Mouse (Mus musculus) CH12F3 (cell line): ENCODE data around the gene Sorcs3.

Experiments
- in situ Hi-C: fragments of 300-500 bp; cut with MboI; formaldehyde crosslinking; loops from 2 replicates; pipeline ENCODE4 v1.14.3; 2020; ENCODE audit warnings: low sequenced_read_pairs

Gene Sorcs3

DNA sequence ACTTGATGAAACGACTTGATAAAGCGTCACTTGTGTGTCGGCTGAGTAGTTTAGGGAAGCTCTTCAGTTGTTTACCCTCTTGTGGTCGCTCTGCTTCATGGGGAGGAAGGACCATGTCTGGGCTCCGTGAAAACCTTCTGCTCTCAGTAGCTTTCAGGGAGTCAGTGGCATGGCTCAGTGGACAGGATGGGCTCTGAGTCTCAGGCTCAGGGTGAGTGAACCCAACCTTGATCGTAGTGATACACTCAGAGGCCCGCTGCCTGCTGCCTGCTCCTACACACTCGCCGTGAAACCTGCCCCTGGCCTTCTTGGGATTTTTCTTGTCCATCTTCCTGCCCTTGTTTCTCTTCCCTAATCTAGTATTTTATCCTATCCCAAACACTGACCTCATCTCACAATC, 166.0 kb downstream of the Sorcs3 start:
- in situ Hi-C loops: no loop called here

GRCm38 (mm10) chr19:48378006-48378540, 172.2 kb downstream of the Sorcs3 start:
- in situ Hi-C loops: no loop called here

DNA sequence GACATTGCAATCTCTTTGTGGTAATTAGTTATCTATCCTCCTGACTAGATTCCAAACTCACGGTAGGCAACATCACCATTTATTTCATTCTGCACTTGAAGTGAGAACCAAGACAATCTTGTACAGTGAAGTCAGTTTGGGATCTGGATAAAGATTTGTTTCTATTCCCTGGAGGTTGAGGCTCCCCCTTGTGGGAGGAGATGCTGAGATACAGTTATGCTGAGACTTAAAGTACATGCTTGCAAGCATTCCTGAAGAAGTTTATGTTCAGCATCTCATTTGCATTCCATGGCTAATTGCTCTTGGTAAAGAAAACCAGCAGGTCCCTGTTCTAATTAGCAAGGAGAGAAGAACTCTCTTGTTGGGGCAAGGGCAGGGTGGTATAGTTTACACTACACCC, 185.7 kb downstream of the Sorcs3 start:
- in situ Hi-C loops: no loop called here

GRCm38 (mm10) chr19:48404774-48405495, 199.1 kb downstream of the Sorcs3 start:
- in situ Hi-C loops: no loop called here

DNA sequence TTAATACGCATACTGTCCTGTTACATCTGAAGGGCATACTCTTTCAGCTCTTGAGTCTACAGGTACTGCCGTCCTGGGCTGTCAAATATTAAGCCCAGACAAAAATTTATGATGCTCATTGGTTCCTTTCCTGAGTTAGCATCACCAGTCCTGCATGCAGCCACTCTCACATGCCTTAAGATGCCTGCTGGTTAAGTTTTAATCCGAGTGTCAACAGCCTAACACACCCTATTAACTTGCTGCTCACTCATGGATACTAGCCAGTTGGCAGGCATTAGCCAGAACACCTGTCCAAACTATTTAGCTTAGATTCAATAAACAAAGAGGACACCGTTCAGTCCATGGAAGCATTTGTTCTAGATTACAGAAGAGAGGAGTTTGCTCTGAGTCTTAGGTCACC, 202.4 kb downstream of the Sorcs3 start:
- in situ Hi-C loops: no loop called here

- in situ Hi-C loops: no loop called here
Observed at GRCm38 (mm10) chr19:48411332-48411731, 205.5 kb downstream of the Sorcs3 start.

DNA sequence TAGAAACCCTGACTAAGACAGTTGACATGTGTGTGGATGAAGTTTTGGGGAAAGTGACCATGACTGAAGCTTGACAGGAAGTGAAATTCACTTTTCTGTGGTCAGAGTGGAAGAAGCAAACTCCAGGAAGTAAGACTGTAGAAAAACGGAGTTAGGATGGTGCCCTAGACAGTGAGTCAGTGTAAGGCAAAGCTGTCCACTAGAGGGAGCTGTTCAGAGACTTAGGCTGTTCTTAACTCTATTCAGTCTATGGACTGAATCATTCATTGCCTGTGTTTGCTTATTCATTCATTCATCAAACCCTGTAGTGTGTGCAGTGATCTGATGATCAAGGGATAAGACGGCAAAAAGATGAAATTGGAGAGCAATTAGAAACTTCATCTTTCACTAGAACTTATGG, 208.0 kb downstream of the Sorcs3 start:
- in situ Hi-C loops: no loop called here

GRCm38 (mm10) chr19:48418356-48418755, 212.5 kb downstream of the Sorcs3 start:
- in situ Hi-C loops: no loop called here

DNA sequence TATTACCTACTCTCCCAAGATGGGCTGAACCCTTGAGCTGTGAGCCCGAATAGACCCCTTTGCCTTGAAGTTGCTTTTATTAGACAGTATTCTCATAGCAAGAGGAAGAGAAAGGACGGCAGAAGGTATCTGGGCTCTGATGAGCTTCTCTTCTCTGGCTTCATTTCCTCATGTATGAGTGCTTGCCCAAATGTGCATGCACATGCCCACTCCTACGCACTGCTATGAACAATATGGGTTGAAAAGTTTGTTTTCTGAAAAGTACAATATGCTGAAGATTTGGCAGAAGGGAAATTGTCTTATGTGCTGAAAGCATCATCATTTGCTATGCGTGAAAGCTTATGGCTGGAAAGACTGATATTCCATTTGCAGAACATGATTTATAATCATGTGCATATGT, 223.4 kb downstream of the Sorcs3 start:
- in situ Hi-C loops: no loop called here

- in situ Hi-C loops: no loop called here
Observed at GRCm38 (mm10) chr19:48429755-48430154, 223.9 kb downstream of the Sorcs3 start.

DNA sequence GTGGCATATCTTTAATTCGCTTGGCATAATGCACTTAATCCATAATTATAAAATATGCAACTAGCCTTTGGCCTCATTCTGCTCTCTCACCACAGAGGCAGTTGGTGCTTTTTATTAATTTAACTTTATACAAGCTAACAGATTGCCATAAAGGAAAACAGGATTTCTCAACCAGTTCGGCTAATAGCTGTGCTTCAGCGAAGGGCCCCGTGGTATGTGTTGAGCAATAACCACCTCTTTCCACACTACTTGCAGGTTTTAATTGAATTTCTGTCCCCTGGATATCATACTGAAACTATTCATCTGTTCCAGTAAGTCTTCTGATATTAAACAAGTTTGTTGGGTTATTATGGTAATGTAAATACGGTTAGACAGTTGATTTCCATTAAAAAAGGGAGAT, 224.5 kb downstream of the Sorcs3 start:
- in situ Hi-C loops: no loop called here

- in situ Hi-C loops: no loop called here
Observed at GRCm38 (mm10) chr19:48438450-48438849, 232.6 kb downstream of the Sorcs3 start.

- in situ Hi-C loops: no loop called here
Observed at GRCm38 (mm10) chr19:48461141-48461540, 255.3 kb downstream of the Sorcs3 start.

DNA sequence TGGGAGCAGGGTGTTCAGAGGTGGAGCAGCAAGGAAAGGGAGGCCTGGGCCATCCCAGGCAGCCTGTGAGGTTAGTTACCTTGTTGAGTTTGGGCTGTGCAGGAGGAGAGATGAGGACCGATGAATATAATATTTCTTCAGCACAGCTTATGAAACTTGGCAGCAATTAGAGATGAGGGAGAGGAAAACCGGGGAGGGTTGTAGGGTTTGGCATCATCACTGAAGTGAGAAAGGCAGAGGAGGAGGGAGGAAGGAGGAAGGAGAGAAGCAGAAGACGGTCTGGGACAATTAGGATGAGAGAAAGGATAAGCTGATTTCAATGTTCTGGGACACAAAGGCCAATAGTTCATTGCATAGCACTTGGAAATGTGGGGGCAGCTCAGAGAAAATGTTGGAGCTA, 256.6 kb downstream of the Sorcs3 start:
- in situ Hi-C loops: no loop called here

GRCm38 (mm10) chr19:48463494-48463893, 257.7 kb downstream of the Sorcs3 start:
- in situ Hi-C loops: no loop called here

GRCm38 (mm10) chr19:48467471-48467870, 261.6 kb downstream of the Sorcs3 start:
- in situ Hi-C loops: no loop called here

DNA sequence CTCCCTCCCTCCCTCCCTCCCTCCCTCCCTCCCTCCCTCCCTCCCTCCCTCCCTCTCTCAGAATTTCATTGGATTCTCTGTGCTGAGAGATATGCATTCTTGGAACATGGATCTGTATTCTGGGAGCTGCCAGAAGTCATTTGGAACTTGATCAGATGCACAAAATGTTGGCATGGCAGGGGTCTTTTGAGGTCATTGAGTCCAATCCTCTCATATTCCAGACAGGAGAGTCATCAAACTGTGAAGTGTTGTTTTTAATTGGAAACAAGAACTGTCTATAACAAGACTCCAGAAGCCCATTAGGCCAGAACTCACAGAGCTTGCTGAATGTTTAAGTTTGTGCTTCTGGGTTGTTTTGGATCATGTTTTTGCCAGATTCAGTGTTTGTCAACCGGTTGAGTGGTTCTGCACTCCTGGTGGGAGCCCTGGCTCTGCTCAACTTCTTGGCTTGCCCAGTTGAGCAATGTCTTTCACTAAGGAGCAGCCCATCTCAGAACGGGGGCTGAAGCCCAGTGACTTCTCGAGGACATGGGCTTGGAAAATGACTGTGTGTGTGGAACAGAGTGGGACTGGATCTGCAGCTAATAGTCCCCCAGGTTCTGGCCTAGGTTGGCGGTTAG, 264.1 kb downstream of the Sorcs3 start:
- in situ Hi-C loops: no loop called here

GRCm38 (mm10) chr19:48471927-48472326, 266.1 kb downstream of the Sorcs3 start:
- in situ Hi-C loops: no loop called here

DNA sequence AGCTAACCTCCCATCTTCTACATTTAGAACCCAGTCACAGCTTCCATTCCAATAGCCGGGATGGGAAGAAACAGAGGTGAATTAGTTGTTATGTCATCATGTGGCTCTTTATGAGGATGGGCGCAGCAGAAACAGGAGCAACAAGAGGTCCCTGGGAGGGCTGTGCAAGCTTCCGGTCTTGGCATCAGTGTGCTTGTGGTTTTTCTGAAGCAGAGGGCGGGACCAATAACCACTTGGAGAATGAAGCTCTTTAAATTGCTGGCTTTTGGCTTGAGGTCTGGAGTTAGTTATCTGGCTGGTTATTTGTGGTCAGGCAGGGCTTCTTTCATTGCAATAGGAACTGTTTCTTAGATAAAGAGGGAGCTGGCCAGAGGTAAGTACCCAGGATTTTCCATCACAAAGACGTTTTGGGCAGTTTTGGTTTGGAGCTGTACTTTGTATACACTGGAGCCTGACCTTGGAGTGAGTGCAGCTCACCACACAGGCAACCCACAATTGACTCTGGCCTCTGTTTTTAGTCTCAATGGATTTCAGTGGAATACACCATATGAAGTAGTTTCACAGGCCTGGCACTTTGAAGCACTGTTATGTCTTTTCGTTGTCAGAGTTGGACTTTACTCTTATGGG, 270.1 kb downstream of the Sorcs3 start:
- in situ Hi-C loops: no loop called here

DNA sequence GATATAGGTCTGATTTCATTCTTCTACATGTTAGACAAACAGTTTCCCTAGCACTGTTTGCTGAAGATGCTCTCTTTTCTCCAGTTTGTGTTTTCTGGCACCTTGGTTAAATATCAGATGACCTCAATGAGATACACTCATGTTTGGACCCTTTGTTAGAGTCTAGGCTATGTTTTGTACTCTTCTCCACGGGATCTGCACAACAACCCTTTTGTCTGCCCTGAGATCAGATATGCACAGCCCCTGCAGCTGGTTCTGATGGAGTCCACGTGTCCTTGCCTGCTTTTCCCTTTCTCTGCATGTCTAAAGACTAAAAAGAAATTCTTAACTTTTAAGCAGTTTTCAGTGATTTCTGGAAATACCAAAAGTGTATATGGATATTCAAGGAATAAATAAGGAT, 273.0 kb downstream of the Sorcs3 start:
- in situ Hi-C loops: no loop called here

DNA sequence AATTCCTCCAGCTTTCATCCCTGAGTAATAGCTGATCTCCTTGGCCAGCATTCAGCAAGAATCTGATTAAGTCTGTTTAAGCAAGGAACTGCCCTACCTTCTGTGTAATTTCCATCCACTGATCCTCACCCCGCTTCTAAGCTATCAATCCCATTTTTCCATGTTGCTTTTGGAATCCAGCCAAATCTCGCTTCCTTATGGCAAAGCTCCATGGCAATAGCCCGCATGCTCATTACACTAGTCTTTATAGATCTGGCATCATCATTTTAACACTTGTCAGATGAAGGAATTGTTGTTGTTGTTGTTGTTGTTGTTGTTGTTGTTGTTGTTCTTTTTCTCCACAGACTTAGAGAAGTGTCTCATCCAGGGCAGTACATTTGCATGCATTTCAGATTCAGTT, 277.1 kb downstream of the Sorcs3 start:
- in situ Hi-C loops: no loop called here

- in situ Hi-C loops: no loop called here
Observed at GRCm38 (mm10) chr19:48491111-48491510, 285.3 kb downstream of the Sorcs3 start.
